Mouse (Mus musculus) kidney, adult 2 months (tissue): ENCODE measurements around the gene Rfx2. TPM values are rescaled to one million over a fixed set of nuclear protein-coding genes. Genes with fewer than 3 reads are reported as not detected.
A peak's percentile ranks its signal among the peaks of the same experiment; 100 is the strongest.

Experiments used
- DNase-seq: peaks from one replicate; pipeline ENCODE4 v3.0.0; 2021
- H3K27ac ChIP-seq: fragments of 200-500 bp; 2 replicates; pipeline ENCODE4 v1.5.1; 2012; ENCODE audit warnings: low read depth, low read length, control low read depth, inconsistent platforms; ENCODE audit not compliant: insufficient read depth
- H3K27me3 ChIP-seq: fragments of 200-500 bp; replicated peaks from 2 replicates; pipeline ENCODE4 v1.6.1; 2012; ENCODE audit warnings: mild to moderate bottlenecking, moderate library complexity, low read length, inconsistent platforms; ENCODE audit not compliant: control insufficient read depth, insufficient read depth
- H3K36me3 ChIP-seq: fragments of 200-500 bp; 2 replicates; pipeline ENCODE4 v1.6.1; 2012; ENCODE audit warnings: mild to moderate bottlenecking, moderate library complexity, low read length, inconsistent platforms; ENCODE audit not compliant: control insufficient read depth, insufficient read depth
- H3K4me1 ChIP-seq: fragments of 200-500 bp; 2 replicates; pipeline ENCODE4 v1.6.1; 2011; ENCODE audit warnings: low read length; ENCODE audit not compliant: control insufficient read depth, insufficient read depth
- H3K4me3 ChIP-seq: fragments of 200-500 bp; 2 replicates; pipeline ENCODE4 v1.5.1; 2011; ENCODE audit warnings: mild to moderate bottlenecking, low read depth, low read length, control low read depth; ENCODE audit not compliant: insufficient read depth
- CTCF ChIP-seq: fragments of 200-500 bp; conservative IDR thresholded peaks from 2 replicates; pipeline ENCODE4 v1.5.1; 2011; ENCODE audit warnings: low read depth, mild to moderate bottlenecking, control low read depth, low read length, moderate library complexity, mixed read lengths; ENCODE audit not compliant: insufficient read depth, insufficient read length
- POLR2A ChIP-seq: fragments of 200-500 bp; IDR thresholded peaks from one replicate; pipeline ENCODE4 v1.6.1; 2011; ENCODE audit warnings: low read depth, low read length, control low read depth
- WGBS: fragments of 180-500 bp; shearing (Covaris S2); methylation state at CpG from one replicate; pipeline ENCODE4 v1.1.7; 2018; 5-methylcytosine and 5-hydroxymethylcytosine counted together
- polyA plus RNA-seq: library from polyadenylated mRNA; depleted of rRNA; stranded (reverse); fragments of >200 nt; gene quantifications from 2 replicates; pipeline ENCODE4 v1.2.3, GENCODE M21; 2012

Rfx2 gene
- polyA plus RNA-seq, 1 experiment, result 4.8 TPM

DNA sequence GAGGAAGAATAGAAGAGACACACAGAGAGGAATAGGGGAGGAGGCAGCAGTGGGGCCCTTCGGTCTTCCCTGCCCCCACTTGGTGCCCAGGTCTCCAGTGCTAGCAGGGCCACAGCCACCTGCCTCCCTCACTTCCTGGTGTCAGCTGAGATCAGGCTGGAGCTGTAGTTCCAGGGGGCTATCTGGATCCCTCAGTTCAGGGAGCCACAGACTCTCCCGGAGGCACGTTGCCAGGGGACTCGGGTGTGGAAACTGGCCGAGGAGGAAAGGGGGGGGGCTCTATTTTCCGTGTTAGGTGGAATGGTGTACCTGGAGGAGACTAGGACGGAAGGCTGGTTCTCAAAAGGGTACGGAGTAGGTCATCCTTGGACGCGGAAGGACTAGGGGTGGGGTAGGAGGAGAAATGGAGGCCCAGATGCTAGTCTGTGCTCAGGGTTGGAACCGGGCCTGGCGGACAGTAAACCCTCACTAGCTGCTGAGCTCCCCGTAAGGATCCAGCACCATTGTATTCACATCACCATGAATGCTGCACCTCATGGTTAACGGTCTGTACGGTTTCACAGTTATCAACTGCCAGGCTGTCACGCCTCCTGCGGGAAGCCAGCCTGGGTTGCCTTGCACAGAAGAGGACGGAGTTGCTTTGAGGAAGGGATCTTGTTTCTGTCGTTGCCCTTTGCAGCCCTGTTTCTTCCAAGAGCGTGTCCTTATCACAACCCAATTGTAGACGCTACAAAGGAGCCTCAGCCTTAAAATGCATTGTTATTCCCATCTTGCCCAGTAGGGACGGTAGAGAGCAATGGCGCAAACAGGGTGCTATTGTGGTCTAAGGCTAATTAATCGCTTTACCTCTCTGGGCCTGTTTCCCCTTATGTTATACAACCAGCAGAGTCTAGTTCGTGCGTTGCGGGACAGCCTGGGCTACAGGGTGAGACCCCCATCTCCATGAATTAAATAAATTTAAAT, 67.8 kb downstream of the Rfx2 start:
- TF ChIP-seq CTCF, result peak; percentile 84
- no peak for TF ChIP-seq POLR2A
- peak; percentile 76 for DNase-seq
- peaks cover 25% of the 10 kb centered on the region; the same call in 1 of the 2 replicates for H3K4me1 ChIP-seq
- H3K4me3 ChIP-seq, result no peak overlapping the region
- 44% methylated on average over 27 of the region's 27 CpGs for WGBS
- H3K27ac ChIP-seq, result peak overlapping the region; percentile 79
- no peaks in the 10 kb centered on the region for H3K36me3 ChIP-seq
- H3K27me3 ChIP-seq, result no peaks in the 10 kb centered on the region

DNA sequence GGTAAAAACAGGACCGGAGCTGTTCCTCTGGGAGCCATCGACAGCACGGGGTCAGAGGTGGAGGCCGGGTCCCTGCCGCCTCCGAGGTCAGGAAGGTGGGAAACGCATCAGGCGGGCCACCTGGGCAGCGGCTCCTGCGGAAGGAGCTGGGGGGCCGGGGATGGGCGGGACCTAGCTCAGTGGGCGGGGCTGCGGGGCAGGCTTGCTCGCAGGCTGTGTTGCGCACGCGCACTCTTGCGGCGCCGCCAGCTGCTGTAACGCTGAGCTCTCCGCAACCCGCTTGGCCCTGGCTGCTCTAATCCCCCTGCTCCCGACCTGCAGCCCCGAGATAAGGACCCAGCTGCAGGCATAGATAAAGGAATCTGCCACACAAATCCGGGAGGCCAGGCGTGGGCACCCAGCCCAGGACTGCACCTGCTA, 68.8 kb downstream of the Rfx2 start:
- H3K4me1 ChIP-seq, result peaks cover 25% of the 10 kb centered on the region; the same call in 1 of the 2 replicates
- H3K36me3 ChIP-seq, result no peaks in the 10 kb centered on the region
- peak overlapping the region; percentile 79 for H3K27ac ChIP-seq
- H3K27me3 ChIP-seq, result no peaks in the 10 kb centered on the region
- peak; percentile 51 for TF ChIP-seq POLR2A
- no peak for TF ChIP-seq CTCF
- under 1% methylated on average over 28 of the region's 28 CpGs for WGBS
- H3K4me3 ChIP-seq, result peak overlapping the region; percentile 51
- DNase-seq, result peak; percentile 91

DNA sequence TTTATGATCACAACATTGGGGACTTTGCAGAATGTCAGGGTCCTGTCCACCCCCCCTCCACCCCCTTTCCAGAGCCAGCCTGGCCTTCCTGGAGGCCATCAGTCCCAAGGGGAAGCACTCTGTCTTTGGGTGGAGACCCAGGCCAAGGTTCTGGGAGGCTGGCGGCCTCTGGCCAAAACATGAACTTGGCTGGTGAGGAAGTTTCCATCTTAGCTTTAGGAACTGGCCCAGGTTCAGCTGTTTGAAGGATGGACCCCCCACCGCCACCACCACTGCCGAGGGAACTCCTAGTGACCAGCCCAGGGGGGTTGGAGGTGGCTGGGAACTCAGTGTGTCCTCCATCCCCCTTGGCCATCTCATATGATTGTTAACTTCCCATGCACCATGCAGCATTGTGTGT, 69.7 kb downstream of the Rfx2 start:
- TF ChIP-seq POLR2A, result no peak
- no peak for TF ChIP-seq CTCF
- peaks cover 25% of the 10 kb centered on the region; the same call in 1 of the 2 replicates for H3K4me1 ChIP-seq
- no peak for DNase-seq
- no peaks in the 10 kb centered on the region for H3K27me3 ChIP-seq
- WGBS, result 65% methylated on average over 3 of the region's 3 CpGs
- H3K36me3 ChIP-seq, result no peaks in the 10 kb centered on the region
- H3K27ac ChIP-seq, result no peak overlapping the region
- no peak overlapping the region for H3K4me3 ChIP-seq

DNA sequence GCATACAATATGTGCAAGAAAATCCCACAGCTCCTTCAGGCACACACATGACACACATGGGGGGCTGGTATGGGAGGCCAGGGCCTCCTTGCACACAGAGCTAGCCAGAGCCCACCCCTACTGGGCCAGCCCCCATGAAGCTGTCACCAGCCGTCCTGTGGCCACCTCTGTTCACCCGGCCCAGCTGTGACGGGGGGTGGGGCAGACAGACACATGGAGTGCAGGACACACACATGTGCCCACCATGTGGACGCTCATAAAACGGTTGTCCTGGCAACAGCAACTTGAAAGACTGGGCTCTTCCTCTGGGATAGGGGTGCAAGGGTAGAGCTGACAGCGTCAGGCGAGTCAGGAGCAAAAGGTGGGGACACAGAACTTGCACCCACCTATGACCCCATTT, 71.6 kb downstream of the Rfx2 start:
- 57% methylated on average over 7 of the region's 7 CpGs for WGBS
- no peak for TF ChIP-seq CTCF
- no peak for TF ChIP-seq POLR2A

DNA sequence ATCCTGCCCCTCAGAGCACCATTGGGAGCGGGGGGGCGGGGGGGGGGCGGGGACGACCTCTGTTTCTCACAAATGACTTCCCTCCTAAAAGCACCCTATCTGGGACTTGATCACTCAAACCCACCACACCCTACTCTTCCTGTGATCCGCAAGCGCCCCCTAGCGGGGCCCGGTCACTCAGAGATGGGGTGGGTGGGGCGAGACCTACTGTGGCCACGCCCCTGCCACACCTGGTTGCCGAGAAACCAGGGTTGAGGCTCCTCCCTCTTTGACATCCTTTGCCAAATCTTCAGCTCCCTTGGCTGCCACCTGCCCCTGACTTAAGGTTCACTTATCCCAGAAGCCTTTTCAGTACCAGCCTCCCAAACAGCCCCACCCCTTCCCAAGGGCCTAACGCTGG, 72.7 kb downstream of the Rfx2 start:
- H3K27me3 ChIP-seq, result no peaks in the 10 kb centered on the region
- WGBS, result 4% methylated on average over 12 of the region's 12 CpGs
- no peak overlapping the region for H3K4me3 ChIP-seq
- no peak for TF ChIP-seq POLR2A
- TF ChIP-seq CTCF, result peak; percentile 49
- H3K27ac ChIP-seq, result no peak overlapping the region
- peaks cover 17% of the 10 kb centered on the region; the same call in 1 of the 2 replicates for H3K4me1 ChIP-seq
- DNase-seq, result peak; percentile 85
- no peaks in the 10 kb centered on the region for H3K36me3 ChIP-seq

More for the DNA sequence above, 71.6 kb downstream of the Rfx2 start:
- no peaks in the 10 kb centered on the region for H3K36me3 ChIP-seq
- DNase-seq, result no peak
- peaks cover 24% of the 10 kb centered on the region; the same call in 1 of the 2 replicates for H3K4me1 ChIP-seq
- H3K4me3 ChIP-seq, result no peak overlapping the region
- no peak overlapping the region for H3K27ac ChIP-seq
- H3K27me3 ChIP-seq, result no peaks in the 10 kb centered on the region

DNA sequence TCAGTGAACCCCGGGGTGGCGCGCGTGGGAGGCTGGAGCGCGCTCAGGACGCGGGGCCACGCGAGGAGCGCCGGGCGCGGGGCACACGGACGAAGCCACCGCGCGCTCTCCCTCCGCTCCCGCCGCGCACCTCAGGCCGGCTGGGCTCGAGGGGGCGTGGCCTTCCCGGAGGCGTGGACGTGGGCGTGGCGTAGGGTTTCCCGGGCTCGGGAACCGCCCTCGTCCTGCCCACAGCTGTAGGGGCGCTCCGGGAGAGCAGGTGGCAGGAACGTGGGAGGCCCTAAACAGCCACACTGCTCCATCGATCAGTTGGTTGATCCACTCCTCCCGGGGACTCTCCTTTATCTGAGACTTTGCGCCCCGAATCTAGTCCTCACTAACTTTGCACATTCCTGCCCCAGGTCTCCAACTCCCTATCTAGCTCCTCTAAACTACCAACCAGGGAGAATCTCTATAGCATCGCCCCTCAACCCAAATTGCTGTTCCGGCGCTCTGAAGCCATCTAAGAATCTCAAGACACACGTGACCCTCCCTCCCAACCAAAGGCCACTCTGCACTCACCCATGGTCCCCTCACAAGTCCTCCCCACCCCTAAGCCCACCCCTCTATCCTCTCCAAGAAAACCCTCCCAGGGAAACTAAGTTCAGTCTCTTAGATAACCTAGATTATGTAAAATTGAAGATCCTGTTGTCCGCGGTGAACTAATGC, 73.2 kb downstream of the Rfx2 start, which contains the start of gene Nrtn:
TSS of gene Nrtn (minus strand) at position 115 of the 708 bp plus-strand sequence.
- WGBS, result under 1% methylated on average over 47 of the region's 48 CpGs
- no peak for TF ChIP-seq POLR2A
- no peak for TF ChIP-seq CTCF
- DNase-seq, result peak; percentile 94

More for the DNA sequence above, 73.2 kb downstream of the Rfx2 start, which contains the start of gene Nrtn:
- Histone ChIP-seq H3K27me3 (no peaks in the 10 kb centered on the region), H3K4me3 (peak within 1 kb of the TSS; percentile 56), H3K36me3 (no peaks in the 10 kb centered on the region), H3K27ac (no peak within 1 kb of the TSS), H3K4me1 (peaks cover 11% of the 10 kb centered on the region; the same call in 1 of the 2 replicates)
